Mouse (Mus musculus) WW6 (cell line): ENCODE measurements around the gene Fat1.
"Not testable (repeated sequence)": the region's sequence is repeated elsewhere in the genome, so short reads cannot be mapped to it uniquely, and the experiment has no call there.

Source experiments
- DNase-seq: peaks from one replicate; pipeline ENCODE4 v3.0.0-alpha.2; 2013; ENCODE audit warnings: low read depth, low spot score

The Fat1 gene

DNA sequence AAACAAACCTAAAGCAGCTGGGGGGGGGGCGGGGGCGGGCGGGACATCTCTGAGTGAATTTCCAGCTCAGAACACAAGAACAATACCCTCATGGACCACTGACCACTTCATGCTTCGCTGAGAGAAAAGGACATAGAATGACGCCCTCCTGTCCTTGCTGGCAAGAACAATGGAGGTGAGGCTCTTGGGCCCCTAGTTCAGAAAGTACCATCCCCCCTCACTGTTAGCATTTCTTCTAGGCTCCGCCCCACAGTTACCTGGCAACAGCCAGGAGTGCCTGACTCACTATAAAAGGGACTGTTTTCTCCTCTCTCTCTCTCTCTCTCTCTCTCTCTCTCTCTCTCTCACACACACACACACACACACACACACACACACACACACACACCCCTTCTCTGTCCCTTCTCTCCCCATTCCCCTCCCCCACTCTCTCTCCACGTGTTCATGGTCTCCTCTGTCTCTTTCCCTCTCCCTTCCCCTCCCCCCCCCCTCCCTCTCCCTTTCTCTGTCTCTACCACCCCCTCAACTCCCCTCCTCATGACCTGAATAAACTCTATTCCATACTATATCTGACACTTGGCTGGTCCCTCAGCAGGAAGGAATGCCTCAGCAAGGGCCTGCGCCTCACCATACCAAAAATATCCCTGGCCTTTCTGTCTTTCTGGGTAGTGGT lies 129.1 kb downstream of the Fat1 start:
- DNase-seq = no peak

DNA sequence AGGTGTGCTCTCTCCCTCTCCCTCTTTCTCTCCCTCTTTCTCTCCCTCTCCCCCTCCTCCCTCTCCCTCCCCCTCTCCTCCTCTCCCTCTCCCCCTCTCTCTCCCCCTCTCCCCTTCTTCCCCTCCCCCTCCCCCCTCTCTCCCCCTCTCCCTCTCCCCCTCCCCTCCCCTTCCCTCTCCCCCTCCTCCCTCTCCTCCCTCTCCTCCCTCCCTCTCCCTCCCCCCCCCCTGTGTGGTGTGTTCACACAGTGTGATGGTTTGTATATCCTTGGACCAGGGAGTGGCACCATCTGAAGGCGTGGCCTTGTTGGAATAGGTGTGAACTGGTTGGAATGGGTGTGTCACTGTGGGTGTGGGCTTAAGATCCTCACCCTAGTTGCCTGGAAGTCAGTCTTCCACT lies 130.1 kb downstream of the Fat1 start:
- not testable (repeated sequence) for DNase-seq

DNA sequence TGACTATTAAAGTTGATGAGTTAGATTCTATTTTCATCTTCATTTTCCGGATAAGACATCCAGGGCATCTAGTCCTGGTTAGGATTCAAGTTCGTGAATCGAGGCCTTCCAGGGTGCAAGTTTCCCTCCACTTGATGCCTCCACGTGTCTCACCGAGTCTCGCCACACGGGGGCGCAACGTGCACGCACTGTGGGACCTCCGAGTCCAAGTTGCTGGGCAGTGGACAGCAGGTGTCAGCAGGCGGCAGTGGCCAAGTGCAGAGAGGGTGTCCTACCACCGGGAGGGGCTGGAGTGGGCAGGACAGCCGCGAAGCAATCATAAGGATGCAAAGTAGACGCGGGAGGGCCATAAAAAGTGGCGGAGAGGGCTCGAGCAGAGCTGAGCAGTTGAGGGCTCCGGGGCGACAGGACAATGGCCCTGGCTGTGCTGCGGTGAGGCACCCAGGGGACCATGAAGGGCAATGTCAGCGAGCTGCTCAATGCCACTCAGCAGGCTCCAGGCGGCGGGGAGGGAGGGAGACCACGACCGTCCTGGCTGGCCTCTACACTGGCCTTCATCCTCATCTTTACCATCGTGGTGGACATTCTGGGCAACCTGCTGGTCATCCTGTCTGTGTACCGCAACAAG lies 133.6 kb downstream of the Fat1 start, which contains the start of gene Mtnr1a:
TSS of gene Mtnr1a (plus strand) at position 379 of the 628 bp plus-strand sequence.
- no peak for DNase-seq

DNA sequence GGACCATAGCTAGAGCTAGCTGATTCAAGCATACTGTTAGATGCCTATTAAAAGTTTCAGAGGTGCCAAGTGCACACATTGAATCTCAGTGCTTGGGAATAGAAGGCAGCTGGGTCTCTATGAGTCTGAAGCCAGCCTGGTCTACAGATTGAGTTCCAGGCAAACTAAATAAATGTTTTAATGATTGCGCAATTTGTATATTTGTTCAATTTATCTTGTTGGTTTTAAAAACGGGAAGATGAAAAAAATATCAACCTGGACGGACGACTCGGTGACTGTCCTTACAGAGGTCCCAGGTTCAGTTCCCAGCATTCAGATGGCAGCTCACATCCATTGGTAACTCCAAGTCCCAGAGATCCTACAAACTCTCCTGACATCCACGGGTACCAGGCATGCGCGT lies 135.7 kb downstream of the Fat1 start:
- DNase-seq = no peak

DNA sequence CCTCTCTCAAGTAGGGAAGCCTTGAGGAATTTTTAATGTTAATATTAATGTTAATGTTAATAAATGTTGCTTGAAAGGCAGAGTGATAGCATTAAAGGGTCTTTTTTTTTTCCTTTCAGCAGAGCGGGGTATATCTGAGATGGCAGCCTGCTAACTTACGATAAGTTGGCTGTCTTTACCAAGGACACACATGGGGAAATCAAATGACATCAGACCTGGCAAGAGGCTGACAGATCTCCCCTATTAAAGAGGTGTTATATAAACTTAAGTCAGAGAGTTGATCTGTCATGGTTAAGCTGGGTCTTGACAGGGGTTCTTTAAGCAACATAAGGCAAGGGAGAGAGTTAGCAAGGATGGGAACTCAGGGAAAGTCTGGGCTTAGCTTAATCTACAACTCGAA lies 145.6 kb downstream of the Fat1 start:
- no peak for DNase-seq

DNA sequence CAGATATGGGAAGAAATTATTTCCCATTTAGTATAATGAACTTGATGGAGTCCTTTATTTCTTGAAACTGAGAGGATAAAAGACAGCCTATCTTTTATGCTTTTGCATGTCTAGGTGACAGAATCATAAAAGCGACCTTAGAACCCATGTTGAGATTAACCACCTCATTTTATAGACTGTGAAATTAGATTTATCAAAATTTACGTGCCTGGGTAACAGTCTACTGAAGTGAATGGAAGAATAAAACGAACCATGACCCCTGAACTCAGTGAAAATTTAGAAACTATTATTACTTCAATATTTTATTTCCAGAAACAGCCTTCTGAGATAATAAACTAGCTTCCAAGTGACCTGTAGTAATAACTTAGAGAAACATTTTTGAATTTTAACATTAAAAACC lies 158.4 kb downstream of the Fat1 start:
- no peak for DNase-seq
